Mouse (Mus musculus) G1E (cell line): ENCODE measurements at regions not wholly inside any gene's neighbourhood (a gene's known extent, or its start where the extent isn't known, plus 50 kb on each side); places are given as distances from the start of the nearest gene placed in this dataset.

Experiments used
- CTCF ChIP-seq: IDR thresholded peaks from 2 replicates; pipeline ENCODE4 v1.5.1; 2012; ENCODE audit warnings: low read depth, low read length, inconsistent platforms, mixed read lengths
- TAL1 ChIP-seq: conservative IDR thresholded peaks from 2 replicates; pipeline ENCODE4 v1.6.1; 2012; ENCODE audit warnings: low read depth, low read length, inconsistent platforms, mixed read lengths

DNA sequence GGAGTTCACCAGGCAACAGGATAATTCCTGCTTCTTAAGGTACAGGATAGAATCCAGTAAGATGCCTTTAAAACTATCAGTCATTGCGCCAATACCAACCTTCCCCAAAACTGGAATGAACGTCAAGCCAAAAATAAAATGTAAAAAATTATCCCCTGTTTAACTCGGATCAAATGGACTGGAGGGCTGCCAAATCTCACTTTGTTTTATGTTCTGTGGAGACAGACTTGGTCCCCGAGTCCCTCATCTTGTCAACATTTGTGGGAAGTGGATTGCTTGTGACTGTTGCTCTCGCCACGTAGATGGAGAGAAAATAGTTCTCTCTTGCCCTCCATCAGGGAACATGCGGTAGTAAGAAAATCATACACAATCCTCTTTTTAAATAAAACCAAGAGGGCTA lies 322.4 kb downstream of the Hlx start:
- TF ChIP-seq CTCF (no peak), TAL1 (no peak)
